Comparison of ENCODE assay signal across 8 mouse cellular contexts in genomic region chr1:64738661-64739082, GRCm38 (mm10). TPM values are rescaled to one million over a fixed set of nuclear protein-coding genes. Genes with fewer than 3 reads are reported as not detected.
DNase-seq lines count a peak whose midpoint lies in the region; ATAC-seq and TF ChIP-seq lines count a peak whose summit lies in the region.

No protein-coding gene starts in this region.

- peaks cover 39% of the 10 kb centered on the region for H3K27me3 ChIP-seq in embryonic facial prominence, embryonic 12.5 days
- peaks cover 33% of the 10 kb centered on the region for H3K27me3 ChIP-seq in hindbrain, embryonic 11.5 days (ENCODE audit: control insufficient read depth, insufficient read depth, low read length)
- H3K27me3 ChIP-seq in limb, embryonic 14.5 days (ENCODE audit: control insufficient read depth, insufficient read depth, low read length) = peaks cover 27% of the 10 kb centered on the region
- H3K27me3 ChIP-seq in midbrain, embryonic 16.5 days (ENCODE audit: control insufficient read depth, insufficient read depth, low read depth, low read length) = peaks cover 28% of the 10 kb centered on the region

- H3K9me3 ChIP-seq in embryonic facial prominence, embryonic 12.5 days = no peaks in the 10 kb centered on the region
- no peaks in the 10 kb centered on the region for H3K9me3 ChIP-seq in hindbrain, embryonic 11.5 days (ENCODE audit: control insufficient read depth, low read length)
- no peaks in the 10 kb centered on the region for H3K9me3 ChIP-seq in limb, embryonic 14.5 days (ENCODE audit: control insufficient read depth, low read length)
- no peaks in the 10 kb centered on the region for H3K9me3 ChIP-seq in midbrain, embryonic 16.5 days (replicated peaks; ENCODE audit: control insufficient read depth, low read length, poor library complexity, severe bottlenecking)

- H3K27ac ChIP-seq in embryonic facial prominence, embryonic 12.5 days = no peak overlapping the region; the same call in 1 of the 2 replicates
- H3K27ac ChIP-seq in hindbrain, embryonic 11.5 days (ENCODE audit: low read depth, low read length) = no peak overlapping the region
- no peak overlapping the region for H3K27ac ChIP-seq in limb, embryonic 14.5 days (replicated peaks; ENCODE audit: low read depth, low read length)
- H3K27ac ChIP-seq in midbrain, embryonic 16.5 days (ENCODE audit: low read length) = no peak overlapping the region

- ATAC-seq in embryonic facial prominence, embryonic 12.5 days (ENCODE audit: insufficient number of reproducible peaks, insufficient read depth, low FRiP score, low TSS enrichment) = no peak
- no peak for ATAC-seq in hindbrain, embryonic 11.5 days (ENCODE audit: low FRiP score)
- no peak for ATAC-seq in limb, embryonic 14.5 days (ENCODE audit: low FRiP score, low read depth)
- ATAC-seq in midbrain, embryonic 16.5 days = no peak
- ATAC-seq in frontal cortex, adult (ENCODE audit: low TSS enrichment) = no peak

- peak overlapping the region; percentile 66 for H3K4me3 ChIP-seq in embryonic facial prominence, embryonic 12.5 days
- peak overlapping the region; percentile 63 for H3K4me3 ChIP-seq in hindbrain, embryonic 11.5 days (ENCODE audit: low read depth, low read length)
- peak overlapping the region; percentile 72 for H3K4me3 ChIP-seq in limb, embryonic 14.5 days (replicated peaks; ENCODE audit: low read length)
- H3K4me3 ChIP-seq in midbrain, embryonic 16.5 days (ENCODE audit: low read depth, low read length) = peak overlapping the region; percentile 23

- peak overlapping the region; percentile 92 for H3K4me2 ChIP-seq in embryonic facial prominence, embryonic 12.5 days (replicated peaks)
- peak overlapping the region; percentile 98 for H3K4me2 ChIP-seq in hindbrain, embryonic 11.5 days (replicated peaks; ENCODE audit: low read depth, low read length)
- H3K4me2 ChIP-seq in limb, embryonic 14.5 days (replicated peaks; ENCODE audit: low read depth, low read length, severe bottlenecking) = peak overlapping the region; percentile 95
- peak overlapping the region; percentile 94 for H3K4me2 ChIP-seq in midbrain, embryonic 16.5 days (ENCODE audit: low read length)

- TF ChIP-seq POLR2A in limb, embryonic 14.5 days (IDR thresholded peaks at IDR 0.05; ENCODE audit: borderline replicate concordance, extremely low read depth, insufficient read depth, insufficient read length) = no peak

- under 1% methylated on average over 14 of the region's 14 CpGs for WGBS in embryonic facial prominence, embryonic 12.5 days
- under 1% methylated on average over 14 of the region's 14 CpGs for WGBS in hindbrain, embryonic 11.5 days
- under 1% methylated on average over 14 of the region's 14 CpGs for WGBS in limb, embryonic 14.5 days
- WGBS in midbrain, embryonic 16.5 days = under 1% methylated on average over 14 of the region's 14 CpGs

- DNase-seq in B cell, adult 2 months = peak; percentile 43 to 50
- peak; percentile 77 for DNase-seq in MEL-GATA-1-ER (ENCODE audit: extremely low read depth, low read depth)
- peak; percentile 61 for DNase-seq in hindbrain, embryonic 11.5 days (ENCODE audit: low spot score)
- DNase-seq in limb, embryonic 14.5 days (ENCODE audit: low spot score) = no peak
- DNase-seq in thymus, postnatal 25 days = peak; percentile 48

- peaks cover 32% of the 10 kb centered on the region for H3K4me1 ChIP-seq in embryonic facial prominence, embryonic 12.5 days
- peaks cover 10% of the 10 kb centered on the region for H3K4me1 ChIP-seq in hindbrain, embryonic 11.5 days (replicated peaks; ENCODE audit: control insufficient read depth, insufficient read depth, low read length)
- peaks cover 31% of the 10 kb centered on the region for H3K4me1 ChIP-seq in limb, embryonic 14.5 days (ENCODE audit: control insufficient read depth, insufficient read depth, low read length)
- H3K4me1 ChIP-seq in midbrain, embryonic 16.5 days (ENCODE audit: control insufficient read depth, insufficient read depth, low read length) = peaks cover 35% of the 10 kb centered on the region

- H3K36me3 ChIP-seq in embryonic facial prominence, embryonic 12.5 days = no peaks in the 10 kb centered on the region
- no peaks in the 10 kb centered on the region for H3K36me3 ChIP-seq in hindbrain, embryonic 11.5 days (ENCODE audit: control insufficient read depth, insufficient read depth, low read length)
- H3K36me3 ChIP-seq in limb, embryonic 14.5 days (ENCODE audit: control insufficient read depth, insufficient read depth, low read length) = 0 out of 2 replicates have a peak, but pooled peaks cover 3% of the 10 kb centered on the region
- no peaks in the 10 kb centered on the region for H3K36me3 ChIP-seq in midbrain, embryonic 16.5 days (ENCODE audit: control insufficient read depth, insufficient read depth, low read length)

- H3K9ac ChIP-seq in embryonic facial prominence, embryonic 12.5 days = no peak overlapping the region
- peak overlapping the region; percentile 40; the same call in 1 of the 2 replicates for H3K9ac ChIP-seq in hindbrain, embryonic 11.5 days (ENCODE audit: low read depth, low read length)
- no peak overlapping the region for H3K9ac ChIP-seq in limb, embryonic 14.5 days (ENCODE audit: low read depth, low read length, severe bottlenecking)
- no peak overlapping the region for H3K9ac ChIP-seq in midbrain, embryonic 16.5 days (ENCODE audit: low read depth, low read length)

RNA-seq across cellular contexts. Expression of gene Fzd5, which starts 1.1 kb away (rescaled TPM):
- 2.4 and 2.5 TPM in 2 replicates for polyA plus RNA-seq in embryonic facial prominence, embryonic 12.5 days (2016; fragmentation: Nextera tagmentation; extraction: Ambion mirVana)
- polyA plus RNA-seq in hindbrain, embryonic 11.5 days (2014; fragmentation: Nextera tagmentation; extraction: Ambion mirVana) = 0.33 and 0.52 TPM in 2 replicates
- 3.9 and 6.8 TPM in 2 replicates for polyA plus RNA-seq in limb, embryonic 14.5 days (2012; rRNA removed)
- polyA plus RNA-seq in limb, embryonic 14.5 days (2014; fragmentation: Nextera tagmentation; extraction: Ambion mirVana) = 1.6 and 2.1 TPM in 2 replicates
- 0.58 and 0.62 TPM in 2 replicates for polyA plus RNA-seq in midbrain, embryonic 16.5 days (2015; fragmentation: Nextera tagmentation; extraction: Ambion mirVana)

RNA-seq across cellular contexts. Expression of gene Ccnyl1, which starts 48.4 kb away (rescaled TPM):
- 6.6 and 8.2 TPM in 2 replicates for polyA plus RNA-seq in embryonic facial prominence, embryonic 12.5 days (2016; fragmentation: Nextera tagmentation; extraction: Ambion mirVana)
- 11.5 and 13.4 TPM in 2 replicates for polyA plus RNA-seq in hindbrain, embryonic 11.5 days (2014; fragmentation: Nextera tagmentation; extraction: Ambion mirVana)
- polyA plus RNA-seq in limb, embryonic 14.5 days (2012; rRNA removed) = 40.8 and 41.5 TPM in 2 replicates
- polyA plus RNA-seq in limb, embryonic 14.5 days (2014; fragmentation: Nextera tagmentation; extraction: Ambion mirVana) = 9.4 and 9.9 TPM in 2 replicates
- polyA plus RNA-seq in midbrain, embryonic 16.5 days (2015; fragmentation: Nextera tagmentation; extraction: Ambion mirVana) = 3.6 and 4.9 TPM in 2 replicates
